Mouse (Mus musculus): ENCODE data around the gene Gm20388.

GRCm38 (mm10) chr8:120474496-120475235 lies 564.0 kb downstream of the Gm20388 start:
- no peak for TF ChIP-seq TAL1 (IDR thresholded peaks at IDR 0.05; ENCODE audit: low read length)
- no peak for TF ChIP-seq GATA1 (IDR thresholded peaks at IDR 0.05; ENCODE audit: low read length)

Data from erythroblast, embryonic 14.5 days (primary cell).